Mouse (Mus musculus): ENCODE results near the gene Eif4a2.
"Not testable (repeated sequence)": the region's sequence is repeated elsewhere in the genome, so short reads cannot be mapped to it uniquely, and the experiment has no call there.

The Eif4a2 gene

DNA sequence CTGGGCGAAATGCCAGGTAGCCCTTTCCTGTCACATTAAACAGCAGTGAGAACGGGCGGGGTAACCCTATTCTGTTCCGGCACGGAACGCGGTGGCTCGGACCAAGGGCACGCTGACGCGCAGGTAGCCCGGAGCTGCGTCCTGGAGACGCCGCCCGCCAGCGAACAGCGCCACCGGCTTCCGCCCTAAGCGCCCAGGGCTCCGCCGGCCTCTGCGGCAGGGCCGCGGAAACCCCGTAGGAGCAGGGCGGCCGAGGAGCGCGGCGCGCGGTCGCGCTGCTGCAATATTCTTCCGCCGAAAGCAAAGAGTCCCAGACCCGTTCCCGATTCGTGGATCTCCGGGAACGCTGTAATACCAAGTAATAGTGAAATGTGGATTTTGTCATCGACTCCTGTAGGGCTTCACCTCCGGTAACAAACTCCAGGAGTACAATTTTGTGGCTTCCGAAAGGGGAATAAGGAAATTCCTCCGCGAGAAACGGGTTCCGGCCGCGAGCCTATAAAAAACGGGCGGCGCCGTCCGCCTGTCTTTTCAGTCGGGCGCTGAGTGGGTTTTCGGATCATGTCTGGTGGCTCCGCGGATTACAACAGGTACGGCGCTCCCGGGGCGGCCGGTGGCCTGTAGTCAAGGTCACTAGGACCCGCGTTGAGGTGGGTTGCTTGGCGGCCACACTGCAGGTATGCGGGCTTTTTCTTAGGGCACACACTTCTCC, at the start of gene Eif4a2:
Gene Eif4a2, plus strand, starts transcription at position 214 of the 712 bp plus-strand sequence.
- peak; percentile 92 for DNase-seq (ENCODE audit: low read depth, low spot score)

DNA sequence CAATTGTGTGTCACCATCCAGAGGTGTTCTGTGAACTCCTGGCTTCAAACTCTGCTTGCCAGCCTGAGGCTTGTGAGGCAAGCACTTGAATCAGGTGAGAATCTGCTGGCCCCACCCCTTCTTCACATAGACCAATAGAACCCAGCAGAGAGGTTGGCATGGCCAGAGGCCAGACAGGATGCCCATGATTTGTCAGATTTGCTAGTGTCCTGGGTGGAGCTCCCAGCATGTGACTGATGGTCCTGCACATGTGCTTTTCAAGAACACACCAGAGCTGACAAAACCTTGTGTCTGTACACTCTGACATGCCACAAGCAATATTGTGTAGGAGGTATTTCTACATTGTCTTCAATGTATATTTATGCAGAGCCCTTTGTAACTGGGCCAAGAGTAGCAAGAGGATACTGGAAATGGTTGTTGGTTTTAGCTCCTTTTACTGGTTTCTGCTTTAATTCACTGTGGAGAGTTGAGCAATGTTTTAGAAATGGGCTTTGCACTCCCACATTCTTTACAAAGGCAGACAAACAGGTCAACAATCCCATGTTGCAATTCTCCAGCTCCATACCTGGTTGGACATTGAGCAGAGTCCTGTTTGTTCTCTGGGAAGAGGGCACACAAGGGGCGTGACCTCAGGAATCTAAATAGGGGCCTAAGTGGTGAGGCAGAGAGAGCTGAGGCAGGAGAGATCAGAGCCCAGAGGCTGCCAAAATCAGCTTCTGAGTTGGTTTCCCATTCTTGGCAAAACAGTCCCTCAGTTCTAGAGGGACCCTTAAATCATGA, 49.4 kb upstream of the Eif4a2 start, which contains the start of gene Kng1:
Gene Kng1, plus strand, starts transcription at position 198 of the 780 bp plus-strand sequence.
- DNase-seq (ENCODE audit: low read depth, low spot score) = not testable (repeated sequence)

DNA sequence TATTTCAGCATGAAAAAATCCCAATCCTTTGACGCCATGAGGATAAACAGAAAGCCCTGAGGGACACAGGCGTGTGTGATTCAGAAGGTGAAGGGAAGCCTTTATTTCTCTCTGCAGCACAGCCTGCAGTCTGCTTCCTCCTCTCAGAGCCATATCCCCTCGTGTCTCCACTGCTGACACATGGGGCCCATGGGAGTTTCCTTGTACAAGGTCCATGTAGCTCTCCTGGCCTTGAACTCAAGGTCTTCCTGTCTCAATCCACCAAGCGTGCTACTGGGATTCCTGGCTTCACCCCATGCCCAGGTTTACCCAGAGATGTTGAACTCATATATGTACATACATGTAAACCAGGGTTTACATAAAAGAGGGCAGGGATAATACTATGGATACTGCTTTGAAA, 47.6 kb upstream of the Eif4a2 start:
- DNase-seq (ENCODE audit: low read depth, low spot score) = not testable (repeated sequence)

DNA sequence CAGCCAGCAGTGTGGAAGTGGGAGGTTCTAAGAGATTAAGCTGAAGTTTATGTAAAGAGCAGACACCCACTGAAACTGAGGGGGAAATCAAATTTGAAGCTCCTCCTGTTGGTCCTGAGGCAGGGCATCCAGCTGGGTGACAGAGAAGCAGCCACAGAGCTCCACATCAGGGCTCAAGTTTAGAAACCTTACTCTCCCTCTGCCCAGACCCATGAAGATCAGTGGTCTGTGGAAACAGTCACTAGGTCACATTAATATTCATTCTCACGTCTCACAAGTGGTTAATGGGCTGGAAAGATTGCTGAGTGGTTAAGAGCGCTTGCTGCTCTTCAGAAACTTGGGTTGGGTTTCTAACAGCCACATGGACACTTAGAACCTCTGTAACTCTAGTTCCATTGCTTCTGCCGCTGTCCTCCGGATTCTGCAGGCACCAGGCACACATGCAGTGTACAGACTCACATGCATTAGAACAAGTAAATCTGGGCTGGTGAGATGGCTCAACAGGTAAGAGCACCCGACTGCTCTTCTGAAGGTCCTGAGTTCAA, 46.4 kb upstream of the Eif4a2 start:
- DNase-seq (ENCODE audit: low read depth, low spot score) = not testable (repeated sequence)

DNA sequence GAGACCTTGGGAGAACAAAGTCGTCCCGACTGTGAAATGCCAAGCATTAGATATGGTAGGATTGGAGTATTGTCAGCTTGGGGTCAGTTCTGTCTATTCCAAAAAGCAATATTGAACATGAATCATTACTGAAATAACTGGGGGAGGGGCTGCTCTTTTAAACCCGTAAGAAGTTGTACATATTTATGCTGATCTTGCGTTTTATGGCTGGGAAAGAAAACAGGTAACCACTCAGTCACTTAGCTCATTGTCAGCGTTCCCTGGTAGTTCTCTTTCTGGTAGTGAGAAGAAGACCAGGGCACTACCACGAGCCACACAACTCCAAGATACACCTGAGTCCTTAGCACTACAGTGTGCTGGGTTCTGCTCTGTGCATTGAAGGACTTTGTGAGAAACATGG, 29.7 kb upstream of the Eif4a2 start:
- DNase-seq (ENCODE audit: low read depth, low spot score) = not testable (repeated sequence)

DNA sequence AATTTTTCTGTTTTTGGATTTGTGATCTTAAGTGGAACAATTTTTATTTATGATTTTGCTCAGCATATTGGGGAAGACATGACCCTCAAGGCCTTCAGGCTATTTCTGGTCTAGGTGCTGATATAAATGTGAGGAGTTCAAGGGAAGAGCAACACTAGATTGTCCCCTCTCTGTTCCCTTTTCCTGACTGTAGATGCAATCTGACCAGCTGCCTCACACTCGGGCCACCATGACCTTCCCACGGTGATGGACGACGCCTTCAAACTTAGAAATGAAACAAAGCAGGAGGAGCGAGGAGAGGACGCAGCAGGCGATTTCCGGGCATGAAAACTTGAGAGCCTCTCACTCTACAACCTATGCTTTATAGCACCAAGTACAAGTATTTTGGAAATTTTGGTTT, 20.1 kb upstream of the Eif4a2 start:
- not testable (repeated sequence) for DNase-seq (ENCODE audit: low read depth, low spot score)

DNA sequence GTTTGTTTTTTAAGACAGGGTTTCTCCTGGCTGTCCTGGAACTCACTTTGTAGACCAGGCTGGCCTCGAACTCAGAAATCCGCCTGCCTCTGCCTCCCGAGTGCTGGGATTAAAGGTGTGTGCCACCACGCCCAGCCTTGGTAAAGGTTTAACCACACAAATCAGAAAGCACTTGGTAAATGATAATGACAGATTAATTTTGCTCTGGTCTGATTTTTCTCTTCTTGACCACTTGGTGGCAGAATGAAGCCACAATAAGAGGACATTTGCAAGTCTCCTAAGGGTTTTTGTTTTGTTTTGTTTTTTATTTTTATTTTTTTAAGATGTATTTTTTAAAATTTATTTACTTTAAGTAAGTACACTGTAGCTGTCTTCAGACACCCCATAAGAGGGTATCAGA, 19.5 kb upstream of the Eif4a2 start:
- DNase-seq (ENCODE audit: low read depth, low spot score) = not testable (repeated sequence)

DNA sequence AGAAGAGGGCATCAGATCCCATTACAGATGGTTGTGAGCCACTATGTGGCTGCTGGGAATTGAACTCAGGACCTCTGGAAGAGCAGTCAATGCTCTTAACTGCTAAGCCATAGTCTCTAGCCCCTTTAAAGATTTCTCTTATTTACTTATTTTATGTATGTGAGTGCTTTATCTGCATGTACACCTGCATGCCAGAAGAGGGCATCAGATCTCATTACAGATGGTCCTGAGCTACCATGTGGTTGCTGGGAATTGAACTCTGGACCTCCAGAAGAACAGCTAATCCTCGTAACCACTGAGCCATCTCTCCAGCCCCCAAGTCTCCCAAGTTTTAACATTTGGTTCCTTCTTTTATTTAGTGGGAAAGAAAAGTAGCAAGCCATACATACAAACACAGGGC, 18.8 kb upstream of the Eif4a2 start:
- DNase-seq (ENCODE audit: low read depth, low spot score) = not testable (repeated sequence)

DNA sequence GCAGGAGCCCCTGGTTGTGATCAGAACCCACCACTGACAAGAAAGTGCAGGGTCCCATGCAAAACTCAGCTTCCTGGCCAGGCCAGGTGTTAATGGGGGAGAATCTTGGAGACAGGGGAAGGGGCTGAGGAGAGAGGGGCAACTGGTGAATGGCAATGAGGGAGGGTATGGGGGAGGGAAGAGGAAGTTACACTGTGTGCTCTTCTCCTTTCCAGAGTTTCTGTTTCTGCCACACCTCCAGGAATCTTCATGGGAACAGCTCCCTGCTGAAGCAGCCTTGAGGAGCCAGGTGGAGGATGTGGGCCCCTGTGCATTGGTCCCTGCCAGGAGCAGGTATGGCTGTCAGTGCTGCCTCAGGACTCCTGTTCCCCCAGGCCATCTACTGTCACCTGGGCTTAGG, 15.9 kb upstream of the Eif4a2 start:
- DNase-seq (ENCODE audit: low read depth, low spot score) = not testable (repeated sequence)

DNA sequence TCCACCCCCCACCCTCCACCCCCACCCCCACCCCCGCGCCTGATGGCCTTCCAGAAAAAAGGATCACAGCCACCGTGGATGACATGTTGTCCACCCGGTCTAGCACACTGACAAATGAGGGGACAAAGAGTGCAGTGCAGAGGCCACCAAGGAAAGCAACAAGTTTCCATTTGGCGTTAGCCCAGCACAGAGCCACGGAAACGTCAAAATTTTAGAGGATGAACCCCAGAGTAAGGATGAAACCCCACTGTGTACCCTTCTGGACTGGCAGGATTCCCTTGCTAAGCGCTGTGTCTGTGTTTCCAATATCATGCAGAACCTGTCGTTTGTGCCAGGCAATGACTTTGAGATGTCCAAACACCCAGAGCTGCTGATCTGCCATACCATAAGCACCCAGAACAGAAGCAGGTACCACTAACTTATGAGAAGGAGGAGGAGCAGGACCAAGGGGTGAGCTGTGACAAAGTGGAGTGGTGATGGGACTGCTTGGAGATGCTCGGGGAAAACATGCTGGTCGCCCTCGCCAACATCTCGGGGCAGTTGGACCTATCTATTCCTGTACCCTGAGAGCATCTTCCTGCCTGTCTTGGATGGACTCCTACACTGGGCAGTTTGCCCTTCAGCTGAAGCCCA, 13.8 kb upstream of the Eif4a2 start:
- no peak for DNase-seq (ENCODE audit: low read depth, low spot score)

DNA sequence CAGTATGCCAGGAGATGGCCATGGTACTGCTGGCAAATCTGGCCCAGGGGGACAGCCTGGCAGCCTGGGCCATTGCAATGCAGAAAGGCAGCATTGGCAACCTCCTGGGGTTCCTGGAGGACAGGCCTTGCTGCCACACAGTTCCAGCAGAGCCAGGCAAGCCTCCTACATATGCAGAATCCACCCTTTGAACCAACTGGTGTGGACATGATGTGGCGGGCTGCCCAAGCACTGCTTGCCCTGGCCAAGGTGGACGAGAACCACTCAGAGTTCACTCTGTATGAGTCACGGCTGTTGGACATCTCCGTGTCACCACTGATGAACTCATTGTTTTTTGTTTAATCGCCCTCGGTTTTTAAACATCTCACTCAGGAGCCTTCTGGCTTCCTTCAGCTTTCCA, 13.1 kb upstream of the Eif4a2 start:
- DNase-seq (ENCODE audit: low read depth, low spot score) = no peak

DNA sequence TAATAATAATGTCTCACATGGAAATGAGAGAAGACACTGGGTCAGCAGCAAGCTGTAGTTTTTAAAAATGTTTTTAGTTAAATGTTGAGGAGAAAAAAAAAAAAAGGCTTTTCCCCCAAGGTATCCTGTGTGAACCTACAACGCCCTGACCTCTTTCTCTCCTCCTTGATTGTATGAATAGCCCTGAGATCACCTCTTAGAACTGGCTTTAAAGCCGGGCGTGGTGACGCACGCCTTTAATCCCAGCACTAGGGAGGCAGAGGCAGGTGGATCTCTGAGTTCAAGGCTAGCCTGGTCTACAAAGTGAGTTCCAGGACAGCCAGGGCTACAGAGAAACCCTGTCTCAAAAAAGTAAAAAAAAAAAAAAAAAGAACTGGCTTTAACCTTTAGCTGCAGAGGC, 11.7 kb upstream of the Eif4a2 start:
- DNase-seq (ENCODE audit: low read depth, low spot score) = not testable (repeated sequence)

DNA sequence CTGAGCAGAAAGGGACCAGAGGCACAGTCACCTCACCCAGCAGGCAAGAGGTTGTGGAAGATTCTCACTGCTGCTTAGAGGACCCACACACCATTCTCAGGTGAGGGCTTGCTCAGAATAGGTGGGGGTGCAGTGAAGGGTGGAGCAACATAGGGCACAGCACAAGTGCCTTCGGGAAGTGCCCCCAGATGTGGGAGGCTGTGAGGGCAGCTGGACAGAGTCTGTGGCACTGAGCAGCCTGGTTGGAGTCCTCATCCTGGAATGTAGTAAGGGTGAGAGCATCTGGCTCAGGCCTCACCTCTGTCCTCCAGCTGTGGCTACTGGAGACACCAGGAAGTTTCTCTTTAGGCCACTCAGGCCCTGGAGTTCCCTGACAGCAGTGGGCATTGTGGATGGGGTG, 10.4 kb upstream of the Eif4a2 start:
- DNase-seq (ENCODE audit: low read depth, low spot score) = not testable (repeated sequence)

DNA sequence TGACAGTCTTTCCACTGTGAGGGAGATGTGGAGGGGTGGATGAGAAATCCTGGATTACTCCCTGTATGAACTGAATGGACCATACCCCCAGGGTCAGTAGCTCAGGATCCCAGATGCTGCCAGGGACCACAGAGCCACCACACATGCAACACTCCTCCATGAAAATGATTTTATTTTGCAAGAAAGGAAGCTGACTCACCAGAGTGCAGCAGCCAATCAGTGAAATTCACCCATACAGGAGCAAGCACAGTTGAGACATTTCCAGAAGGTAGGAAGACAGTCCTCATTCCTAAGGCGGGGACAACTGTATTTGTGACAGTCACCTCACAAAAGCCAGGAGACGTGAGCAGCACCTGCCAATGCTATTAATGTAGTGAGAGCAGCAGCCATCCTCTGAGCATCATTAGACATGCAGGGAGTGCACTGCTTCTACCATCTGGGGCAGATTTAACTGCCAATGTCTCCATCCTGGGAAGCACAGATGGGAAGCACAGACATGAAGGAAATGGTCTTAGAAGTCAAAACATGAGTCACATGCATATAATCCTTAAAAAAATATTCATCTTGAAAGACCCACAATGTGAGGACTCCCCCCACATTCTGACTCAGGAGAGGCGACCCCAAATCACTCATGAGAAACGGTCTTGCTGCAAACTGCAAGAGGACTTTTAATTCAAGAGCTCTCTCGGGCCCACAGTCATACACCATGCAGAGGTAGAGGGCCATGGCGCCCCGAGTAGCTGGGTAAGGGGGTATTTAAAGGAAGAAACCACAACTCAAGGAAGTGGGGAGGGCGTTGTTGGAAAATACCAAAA, 9.7 kb upstream of the Eif4a2 start:
- DNase-seq (ENCODE audit: low read depth, low spot score) = peak; percentile 48

DNA sequence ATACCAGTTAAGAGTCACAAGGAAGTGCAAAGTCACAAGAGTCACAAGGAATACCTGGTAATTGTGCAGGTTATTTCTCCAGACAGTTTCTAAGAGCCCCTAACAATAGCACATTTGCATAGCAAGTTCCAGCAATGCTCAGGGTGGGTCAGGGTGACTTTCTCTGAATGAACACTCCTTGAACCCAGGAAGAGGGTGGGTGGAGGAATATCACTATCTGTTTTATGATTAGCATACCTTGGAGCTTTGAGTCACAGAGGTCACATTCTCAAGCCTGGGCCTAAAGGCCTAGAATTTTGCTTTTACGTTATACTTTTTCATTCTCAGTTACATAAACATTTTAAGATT, 9.2 kb upstream of the Eif4a2 start:
- not testable (repeated sequence) for DNase-seq (ENCODE audit: low read depth, low spot score)

DNA sequence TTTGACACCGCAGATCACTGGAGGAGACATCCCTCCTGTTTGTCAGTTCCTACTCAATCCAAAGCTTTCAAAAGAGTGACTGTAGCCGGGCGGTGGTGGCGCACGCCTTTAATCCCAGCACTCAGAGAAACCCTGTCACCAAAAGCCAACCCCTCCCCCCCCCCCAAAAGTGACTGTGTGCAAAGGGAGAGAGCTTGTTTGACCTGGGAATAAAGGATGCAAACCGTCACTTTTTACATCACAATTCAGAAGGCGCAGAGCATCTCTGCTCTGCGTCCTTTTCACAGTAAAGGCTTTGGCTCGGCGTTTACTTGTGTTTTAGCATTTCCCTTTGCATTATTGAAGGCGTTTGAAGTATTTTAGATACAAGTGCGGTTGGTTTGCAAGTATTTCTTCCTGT, 7.6 kb upstream of the Eif4a2 start:
- DNase-seq (ENCODE audit: low read depth, low spot score) = no peak

DNA sequence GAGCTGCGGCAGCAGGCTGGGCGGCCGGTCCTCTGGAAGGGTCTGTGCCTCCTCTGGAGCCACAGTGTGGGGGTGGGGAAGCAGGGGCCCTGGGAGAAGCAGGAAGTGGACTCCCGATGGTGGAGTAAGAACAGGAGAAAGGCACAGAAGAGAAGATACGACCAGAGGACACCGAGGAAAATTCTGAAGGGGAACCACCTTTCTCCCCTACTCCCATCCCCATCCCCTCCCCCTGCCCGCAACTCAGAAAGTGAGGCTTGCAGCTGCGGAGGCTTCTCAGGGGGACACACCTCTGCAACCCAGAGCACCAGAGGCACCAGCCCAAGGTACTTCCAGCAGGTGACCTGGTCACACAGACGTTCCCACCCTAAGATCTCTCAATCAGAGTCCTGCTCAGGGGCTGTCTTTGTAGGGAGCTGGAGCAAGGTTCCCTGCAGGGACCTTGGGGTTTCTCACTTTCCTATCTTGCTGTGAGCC, 7.1 kb upstream of the Eif4a2 start:
- DNase-seq (ENCODE audit: low read depth, low spot score) = no peak

DNA sequence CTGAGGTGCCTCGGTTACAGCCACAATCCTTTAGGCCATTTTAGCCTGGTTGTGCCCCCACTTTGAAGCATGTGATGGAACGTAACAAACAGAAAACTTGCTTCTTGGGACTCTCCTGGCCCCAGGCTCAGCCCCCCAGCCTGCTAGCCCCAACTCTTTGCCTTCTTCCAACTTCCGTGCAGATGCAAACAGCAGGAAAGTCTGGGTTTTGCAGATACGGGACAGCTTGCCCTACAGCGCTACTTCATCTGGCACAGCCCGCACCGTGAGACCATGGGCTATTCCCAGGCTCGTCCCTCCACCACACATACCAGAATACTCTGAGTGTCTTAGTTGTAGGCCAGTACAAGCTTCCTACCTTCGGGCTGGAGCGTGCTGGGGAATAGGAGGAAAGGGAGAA, 6.6 kb upstream of the Eif4a2 start:
- DNase-seq (ENCODE audit: low read depth, low spot score) = no peak

DNA sequence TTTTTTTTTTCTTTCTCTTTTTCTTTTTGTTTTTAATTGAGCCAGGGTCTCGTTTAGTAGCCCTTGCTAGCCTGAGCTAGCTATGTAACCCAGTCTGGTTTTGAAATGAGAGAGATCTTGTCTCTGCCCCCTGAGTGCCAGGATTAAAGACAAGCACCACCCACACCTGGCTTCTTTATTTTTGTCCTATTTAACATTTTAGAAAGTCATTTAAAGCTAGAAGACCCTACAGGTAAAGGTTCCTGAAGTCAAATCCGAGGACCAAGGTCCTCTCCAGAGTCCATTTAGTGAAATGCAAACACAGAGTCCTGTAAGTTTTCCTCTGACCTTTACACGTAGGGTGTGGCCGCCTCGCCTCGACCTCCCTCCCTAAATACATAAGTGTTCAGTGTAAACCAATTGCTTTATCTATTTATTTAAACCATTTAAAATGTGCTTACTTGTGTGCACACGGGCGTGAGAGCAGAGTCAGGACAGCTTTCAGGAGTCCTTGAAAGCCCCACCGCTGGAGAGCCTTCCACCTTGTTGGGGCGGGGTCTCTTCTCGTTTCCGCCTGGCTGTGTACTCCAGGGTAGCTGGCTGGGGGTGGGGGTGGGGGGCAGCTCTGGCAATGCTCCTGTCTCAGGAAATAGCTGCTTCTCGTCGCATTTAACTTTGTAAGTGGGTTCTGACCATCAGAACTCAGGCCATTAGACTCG, 4.8 kb upstream of the Eif4a2 start:
- DNase-seq (ENCODE audit: low read depth, low spot score) = no peak

DNA sequence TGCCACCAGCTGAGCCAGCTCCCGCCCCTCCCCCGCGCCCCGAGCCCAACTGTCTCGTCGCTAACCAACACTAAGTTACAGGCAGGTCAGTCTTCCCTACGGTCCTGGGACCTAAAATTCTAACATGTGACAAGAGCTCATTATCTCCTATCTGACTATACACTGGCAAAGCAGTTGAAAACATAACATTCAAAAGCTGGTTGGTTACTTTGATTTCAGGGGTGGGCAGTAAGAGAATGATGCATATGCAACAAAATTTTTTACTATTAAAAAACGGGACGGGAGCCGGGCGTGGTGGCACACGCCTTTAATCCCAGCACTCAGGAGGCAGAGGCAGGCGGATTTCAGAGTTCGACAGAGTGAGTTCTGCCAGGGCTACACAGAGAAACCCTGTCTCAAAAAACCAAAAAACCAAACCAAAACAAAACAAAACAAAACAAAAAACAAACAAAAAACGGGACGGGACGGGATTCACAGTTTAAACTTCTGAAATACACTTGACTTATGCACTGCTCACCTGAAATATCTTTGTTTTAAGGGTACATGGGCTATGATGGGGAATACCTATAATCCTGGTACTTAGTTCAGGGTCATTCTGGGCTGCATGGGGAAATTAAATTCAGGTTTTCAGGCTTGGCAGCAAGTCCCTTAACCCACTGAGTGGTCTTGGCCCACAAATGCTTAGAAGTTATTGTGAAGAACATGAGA, 4.1 kb upstream of the Eif4a2 start:
- no peak for DNase-seq (ENCODE audit: low read depth, low spot score)
